Mouse (Mus musculus) stomach, embryonic 16.5 days (tissue): ENCODE data around the gene Pacrg. TPM values are rescaled to one million over a fixed set of nuclear protein-coding genes. Genes with fewer than 3 reads are reported as not detected.

Experiments used
- ATAC-seq: fragments of 200-750 bp; cut with Nextera tagmentation; 2 replicates; pipeline ENCODE4 v1.8.0; 2017; ENCODE audit warnings: moderate number of reproducible peaks, moderate TSS enrichment; ENCODE audit not compliant: insufficient read depth, low FRiP score
- H3K27ac ChIP-seq: fragments of 300-500 bp; sonication (generic); 2 replicates; pipeline ENCODE4 v1.5.1; 2014; ENCODE audit warnings: low read length
- H3K27me3 ChIP-seq: fragments of 300-500 bp; sonication (generic); 2 replicates; pipeline ENCODE4 v1.6.1; 2014; ENCODE audit warnings: low read length, control low read depth, mixed read lengths; ENCODE audit not compliant: control insufficient read depth, insufficient read depth
- H3K36me3 ChIP-seq: fragments of 300-500 bp; sonication (generic); 2 replicates; pipeline ENCODE4 v1.6.1; 2014; ENCODE audit warnings: low read length; ENCODE audit not compliant: control insufficient read depth, insufficient read depth
- H3K4me1 ChIP-seq: fragments of 300-500 bp; sonication (generic); 2 replicates; pipeline ENCODE4 v1.6.1; 2014; ENCODE audit warnings: low read length, control low read depth, mixed read lengths; ENCODE audit not compliant: control insufficient read depth, insufficient read depth
- H3K4me2 ChIP-seq: fragments of 300-500 bp; sonication (generic); 2 replicates; pipeline ENCODE4 v1.6.1; 2014; ENCODE audit warnings: low read depth, low read length, mixed read lengths
- H3K4me3 ChIP-seq: fragments of 300-500 bp; sonication (generic); replicated peaks from 2 replicates; pipeline ENCODE4 v1.5.1; 2014; ENCODE audit warnings: mild to moderate bottlenecking, low read length
- H3K9ac ChIP-seq: fragments of 300-500 bp; sonication (generic); 2 replicates; pipeline ENCODE4 v1.6.1; 2014; ENCODE audit warnings: low read length
- H3K9me3 ChIP-seq: fragments of 300-500 bp; sonication (generic); replicated peaks from 2 replicates; pipeline ENCODE4 v1.6.1; 2016; ENCODE audit warnings: low read length, control low read depth; ENCODE audit not compliant: control insufficient read depth
- WGBS: fragments of 180-500 bp; shearing (Covaris S2); extraction: QIAGEN DNeasy Blood & Tissue Kit; methylation state at CpG from one replicate; pipeline ENCODE4 v1.1.7; 2014; 5-methylcytosine and 5-hydroxymethylcytosine counted together
- polyA plus RNA-seq: library from polyadenylated mRNA; unstranded; fragments of >200 nt; fragmentation: Nextera tagmentation; extraction: Ambion mirVana; gene quantifications from 2 replicates; pipeline ENCODE4 v1.2.1, GENCODE M21; 2015

Pacrg gene
- 1.5 and 1.8 TPM in 2 replicates for polyA plus RNA-seq

GRCm38 (mm10) chr17:10840148-10840707, at the start of gene Pacrg, which contains the start of gene Prkn:
Pacrg (minus strand) TSS chr17:10840311.
Prkn (plus strand) TSS chr17:10840384.
- ATAC-seq = peak; percentile 97
- Histone ChIP-seq H3K9ac (peak within 1 kb of the TSS; percentile 87), H3K36me3 (no peaks in the 10 kb centered on the region), H3K4me1 (peaks cover 4% of the 10 kb centered on the region; the same call in 1 of the 2 replicates), H3K27ac (peak within 1 kb of the TSS; percentile 55), H3K4me2 (peak within 1 kb of the TSS; percentile 95), H3K27me3 (no peaks in the 10 kb centered on the region), H3K4me3 (peak within 1 kb of the TSS; percentile 82), H3K9me3 (no peaks in the 10 kb centered on the region)
- WGBS = under 1% methylated on average over 50 of the region's 58 CpGs

- no peak for ATAC-seq
- H3K27ac ChIP-seq = no peak overlapping the region
- no peaks in the 10 kb centered on the region for H3K36me3 ChIP-seq
- no peak overlapping the region for H3K9ac ChIP-seq
- no peak overlapping the region for H3K4me3 ChIP-seq
- H3K9me3 ChIP-seq = no peaks in the 10 kb centered on the region
- H3K4me1 ChIP-seq = no peaks in the 10 kb centered on the region
- no peak overlapping the region for H3K4me2 ChIP-seq
- no peaks in the 10 kb centered on the region for H3K27me3 ChIP-seq
- 29% methylated on average over 4 of the region's 4 CpGs for WGBS
Observed at GRCm38 (mm10) chr17:10887924-10888323, 47.8 kb upstream of the Pacrg start.

- H3K27me3 ChIP-seq = no peaks in the 10 kb centered on the region
- H3K4me3 ChIP-seq = no peak overlapping the region
- no peaks in the 10 kb centered on the region for H3K4me1 ChIP-seq
- H3K9ac ChIP-seq = no peak overlapping the region
- no peaks in the 10 kb centered on the region for H3K9me3 ChIP-seq
- no peak overlapping the region for H3K4me2 ChIP-seq
- H3K36me3 ChIP-seq = no peaks in the 10 kb centered on the region
- no peak overlapping the region for H3K27ac ChIP-seq
- 87% methylated on average over 1 of the region's 1 CpGs for WGBS
- ATAC-seq = no peak
Observed at GRCm38 (mm10) chr17:10882260-10882659, 42.1 kb upstream of the Pacrg start.

GRCm38 (mm10) chr17:10878986-10879385, 38.9 kb upstream of the Pacrg start:
- H3K9ac ChIP-seq = no peak overlapping the region
- no peak overlapping the region for H3K4me2 ChIP-seq
- H3K27me3 ChIP-seq = no peaks in the 10 kb centered on the region
- H3K4me3 ChIP-seq = no peak overlapping the region
- WGBS = 72% methylated on average over 5 of the region's 5 CpGs
- H3K4me1 ChIP-seq = no peaks in the 10 kb centered on the region
- H3K36me3 ChIP-seq = no peaks in the 10 kb centered on the region
- ATAC-seq = no peak
- no peaks in the 10 kb centered on the region for H3K9me3 ChIP-seq
- no peak overlapping the region for H3K27ac ChIP-seq

GRCm38 (mm10) chr17:10874208-10875187, 34.4 kb upstream of the Pacrg start:
- Histone ChIP-seq H3K9me3 (no peaks in the 10 kb centered on the region), H3K4me1 (no peaks in the 10 kb centered on the region), H3K4me2 (no peak overlapping the region), H3K9ac (no peak overlapping the region), H3K4me3 (no peak overlapping the region), H3K27me3 (no peaks in the 10 kb centered on the region), H3K36me3 (no peaks in the 10 kb centered on the region), H3K27ac (no peak overlapping the region)
- 76% methylated on average over 7 of the region's 7 CpGs for WGBS
- no peak for ATAC-seq

GRCm38 (mm10) chr17:10854207-10854606, 14.1 kb upstream of the Pacrg start:
- no peak for ATAC-seq
- 86% methylated on average over 3 of the region's 3 CpGs for WGBS
- Histone ChIP-seq H3K27ac (no peak overlapping the region), H3K9ac (no peak overlapping the region), H3K27me3 (no peaks in the 10 kb centered on the region), H3K4me2 (no peak overlapping the region), H3K4me3 (no peak overlapping the region), H3K4me1 (no peaks in the 10 kb centered on the region), H3K9me3 (no peaks in the 10 kb centered on the region), H3K36me3 (no peaks in the 10 kb centered on the region)

- H3K4me2 ChIP-seq = peak overlapping the region; percentile 95
- H3K27ac ChIP-seq = peak overlapping the region; percentile 55; the same call in 1 of the 2 replicates
- no peaks in the 10 kb centered on the region for H3K9me3 ChIP-seq
- peak; percentile 55; the same call in 1 of the 2 replicates for ATAC-seq
- H3K27me3 ChIP-seq = no peaks in the 10 kb centered on the region
- H3K36me3 ChIP-seq = no peaks in the 10 kb centered on the region
- H3K9ac ChIP-seq = peak overlapping the region; percentile 87
- 1% methylated on average over 20 of the region's 20 CpGs for whole genome bisulfite sequencing
- peaks cover 4% of the 10 kb centered on the region; the same call in 1 of the 2 replicates for H3K4me1 ChIP-seq
- H3K4me3 ChIP-seq = peak overlapping the region; percentile 82
Observed at GRCm38 (mm10) chr17:10840731-10841201, 655 bp upstream of the Pacrg start.

GRCm38 (mm10) chr17:10818971-10819370, 21.1 kb downstream of the Pacrg start:
- H3K27ac ChIP-seq = no peak overlapping the region
- H3K27me3 ChIP-seq = no peaks in the 10 kb centered on the region
- H3K9me3 ChIP-seq = no peaks in the 10 kb centered on the region
- H3K4me1 ChIP-seq = no peaks in the 10 kb centered on the region
- 84% methylated on average over 4 of the region's 4 CpGs for WGBS
- H3K4me3 ChIP-seq = no peak overlapping the region
- H3K9ac ChIP-seq = no peak overlapping the region
- H3K4me2 ChIP-seq = no peak overlapping the region
- no peak for ATAC-seq
- no peaks in the 10 kb centered on the region for H3K36me3 ChIP-seq

GRCm38 (mm10) chr17:10808571-10808970, 31.5 kb downstream of the Pacrg start:
- ATAC-seq = no peak
- H3K9me3 ChIP-seq = no peaks in the 10 kb centered on the region
- no peak overlapping the region for H3K4me3 ChIP-seq
- H3K36me3 ChIP-seq = no peaks in the 10 kb centered on the region
- WGBS = 77% methylated on average over 2 of the region's 2 CpGs
- no peaks in the 10 kb centered on the region for H3K27me3 ChIP-seq
- no peak overlapping the region for H3K4me2 ChIP-seq
- no peak overlapping the region for H3K9ac ChIP-seq
- H3K27ac ChIP-seq = no peak overlapping the region
- H3K4me1 ChIP-seq = no peaks in the 10 kb centered on the region
